Mouse (Mus musculus) cerebellum, adult 11 months (tissue): ENCODE measurements around the gene Dhx8.

Source experiments
- DNase-seq: peaks from one replicate; pipeline ENCODE4 v3.0.0; 2022

Gene Dhx8

GRCm38 (mm10) chr11:101732518-101733440 lies at the start of gene Dhx8:
Gene Dhx8 (plus strand): TSS chr11:101732919.
- peak; percentile 99 for DNase-seq

- DNase-seq, result no peak
These were observed 45.1 kb upstream of the Dhx8 start for GRCm38 (mm10) chr11:101687351-101688301.

GRCm38 (mm10) chr11:101689701-101690113 lies 43.0 kb upstream of the Dhx8 start:
- DNase-seq, result no peak

- no peak for DNase-seq
These were observed 42.4 kb upstream of the Dhx8 start for GRCm38 (mm10) chr11:101690326-101690725.

- DNase-seq, result no peak
These were observed 36.6 kb upstream of the Dhx8 start for GRCm38 (mm10) chr11:101695906-101696661.

GRCm38 (mm10) chr11:101697156-101697861 lies 35.4 kb upstream of the Dhx8 start:
- no peak for DNase-seq

GRCm38 (mm10) chr11:101698114-101698513 lies 34.6 kb upstream of the Dhx8 start:
- no peak for DNase-seq

GRCm38 (mm10) chr11:101699556-101699955 lies 33.2 kb upstream of the Dhx8 start:
- no peak for DNase-seq

GRCm38 (mm10) chr11:101699991-101700390 lies 32.7 kb upstream of the Dhx8 start:
- DNase-seq, result no peak

GRCm38 (mm10) chr11:101700446-101700845 lies 32.3 kb upstream of the Dhx8 start:
- no peak for DNase-seq

- no peak for DNase-seq
These were observed 28.6 kb upstream of the Dhx8 start for GRCm38 (mm10) chr11:101704081-101704480.

GRCm38 (mm10) chr11:101706764-101707448 lies 25.8 kb upstream of the Dhx8 start:
- no peak for DNase-seq

GRCm38 (mm10) chr11:101708482-101708881 lies 24.2 kb upstream of the Dhx8 start:
- no peak for DNase-seq

GRCm38 (mm10) chr11:101712811-101713210 lies 19.9 kb upstream of the Dhx8 start:
- no peak for DNase-seq

- DNase-seq, result no peak
These were observed 18.7 kb upstream of the Dhx8 start for GRCm38 (mm10) chr11:101714012-101714411.

GRCm38 (mm10) chr11:101718324-101718723 lies 14.4 kb upstream of the Dhx8 start:
- DNase-seq, result no peak

GRCm38 (mm10) chr11:101719986-101720520 lies 12.7 kb upstream of the Dhx8 start:
- DNase-seq, result no peak

GRCm38 (mm10) chr11:101725043-101725442 lies 7.7 kb upstream of the Dhx8 start:
- no peak for DNase-seq

GRCm38 (mm10) chr11:101726765-101727164 lies 6.0 kb upstream of the Dhx8 start:
- DNase-seq, result no peak

- DNase-seq, result no peak
These were observed 3.4 kb upstream of the Dhx8 start for GRCm38 (mm10) chr11:101729308-101729707.

GRCm38 (mm10) chr11:101733596-101733995 lies 877 bp downstream of the Dhx8 start:
- no peak for DNase-seq
